ENCODE assay signal across 9 mouse cellular contexts in genomic region chr11:107102465-107103223, GRCm38 (mm10). TPM values are rescaled to one million over a fixed set of nuclear protein-coding genes. Genes with fewer than 3 reads are reported as not detected.
DNase-seq lines count a peak whose midpoint lies in the region; ATAC-seq and TF ChIP-seq lines count a peak whose summit lies in the region.
"Had no signal": no experiment of that assay in that cellular context is flagged by ENCODE, and none has a peak within 500 bp of the region (broad histone marks: within the 10 kb centered on the region; RNA-seq: fewer than 3 reads in every experiment).

No protein-coding gene starts in this region.

- 60% methylated on average over 11 of the region's 11 CpGs for WGBS in stomach, postnatal 0 days
- WGBS in hindbrain, embryonic 16.5 days: 81% methylated on average over 11 of the region's 11 CpGs
- 90% methylated on average over 11 of the region's 11 CpGs for WGBS in hindbrain, embryonic 11.5 days

- no peak overlapping the region; the same call in 1 of the 2 replicates for H3K4me3 ChIP-seq in layer of hippocampus, adult 2 months
- no peak overlapping the region for H3K4me3 ChIP-seq in stomach, postnatal 0 days (ENCODE audit: low read depth, low read length)
- H3K4me3 ChIP-seq in hindbrain, embryonic 16.5 days (ENCODE audit: low read length): no peak overlapping the region
- H3K4me3 ChIP-seq in hindbrain, embryonic 11.5 days (ENCODE audit: low read depth, low read length): no peak overlapping the region
- H3K4me3 ChIP-seq: heart, adult 2 months had no signal

- intact Hi-C loops in gastrocnemius, postnatal 36 days (cut with DNase I): no loop called here

- 0 out of 2 replicates have a peak, but pooled peaks have one; percentile 7 for ATAC-seq in stomach, postnatal 0 days (ENCODE audit: low FRiP score, low TSS enrichment)
- no peak for ATAC-seq in hindbrain, embryonic 16.5 days
- ATAC-seq in hindbrain, embryonic 11.5 days (ENCODE audit: low FRiP score): no peak

- no peak overlapping the region for H3K27ac ChIP-seq in layer of hippocampus, adult 2 months
- peak overlapping the region; percentile 82 for H3K27ac ChIP-seq in stomach, postnatal 0 days (replicated peaks)
- H3K27ac ChIP-seq in hindbrain, embryonic 16.5 days (ENCODE audit: low read depth, low read length): no peak overlapping the region
- H3K27ac ChIP-seq in hindbrain, embryonic 11.5 days (ENCODE audit: low read depth, low read length): no peak overlapping the region
- H3K27ac ChIP-seq: heart, adult 2 months had no signal

- peak overlapping the region; percentile 27; the same call in 1 of the 2 replicates for H3K9ac ChIP-seq in stomach, postnatal 0 days (ENCODE audit: low read length)
- no peak overlapping the region for H3K9ac ChIP-seq in hindbrain, embryonic 16.5 days (ENCODE audit: low read depth, low read length)
- no peak overlapping the region for H3K9ac ChIP-seq in hindbrain, embryonic 11.5 days (ENCODE audit: low read depth, low read length)

- H3K4me1 ChIP-seq in stomach, postnatal 0 days (replicated peaks; ENCODE audit: control insufficient read depth, insufficient read depth): 0 out of 2 replicates have a peak, but pooled peaks cover 4% of the 10 kb centered on the region
- H3K4me1 ChIP-seq in hindbrain, embryonic 16.5 days (ENCODE audit: control insufficient read depth, insufficient read depth, low read depth, low read length): peaks cover 15% of the 10 kb centered on the region
- no peaks in the 10 kb centered on the region for H3K4me1 ChIP-seq in hindbrain, embryonic 11.5 days (replicated peaks; ENCODE audit: control insufficient read depth, insufficient read depth, low read length)

- H3K27me3 ChIP-seq in stomach, postnatal 0 days (ENCODE audit: control insufficient read depth, insufficient read depth, low read length): no peaks in the 10 kb centered on the region
- no peaks in the 10 kb centered on the region for H3K27me3 ChIP-seq in hindbrain, embryonic 16.5 days (replicated peaks; ENCODE audit: control insufficient read depth, insufficient read depth, low read length)
- H3K27me3 ChIP-seq in hindbrain, embryonic 11.5 days (ENCODE audit: control insufficient read depth, insufficient read depth, low read length): no peaks in the 10 kb centered on the region

- no peak overlapping the region for H3K4me2 ChIP-seq in stomach, postnatal 0 days (replicated peaks; ENCODE audit: low read depth)
- no peak overlapping the region for H3K4me2 ChIP-seq in hindbrain, embryonic 16.5 days (ENCODE audit: low read length)
- H3K4me2 ChIP-seq in hindbrain, embryonic 11.5 days (replicated peaks; ENCODE audit: low read depth, low read length): no peak overlapping the region

- DNase-seq in layer of hippocampus, adult 2 months (ENCODE audit: low spot score in 2 of 2): peak; percentile 27 to 43
- no peak for DNase-seq in layer of hippocampus, postnatal 14 days (ENCODE audit: low spot score in 2 of 2)
- DNase-seq in frontal cortex, postnatal 36 days (ENCODE audit: low spot score in 2 of 2): peak; percentile 21 to 64
- DNase-seq in lung, postnatal 36 days: peak; percentile 63
- no peak for DNase-seq in stomach, postnatal 0 days (ENCODE audit: low spot score)
- DNase-seq in hindbrain, embryonic 11.5 days (ENCODE audit: low spot score): no peak
- no peak for DNase-seq in gastrocnemius, postnatal 36 days

- TF ChIP-seq CTCF in layer of hippocampus, adult 2 months (conservative IDR thresholded peaks at IDR 0.05): no peak
- TF ChIP-seq CTCF in stomach, postnatal 0 days (IDR thresholded peaks at IDR 0.05; ENCODE audit: low read depth): no peak

- no peak for TF ChIP-seq EP300 in stomach, postnatal 0 days (optimal IDR thresholded peaks at IDR 0.05)

- no peaks in the 10 kb centered on the region; the same call in 1 of the 2 replicates for H3K36me3 ChIP-seq in stomach, postnatal 0 days (ENCODE audit: control insufficient read depth, insufficient read depth, low read length)
- H3K36me3 ChIP-seq in hindbrain, embryonic 16.5 days (ENCODE audit: control insufficient read depth, insufficient read depth, low read length): peaks cover 7% of the 10 kb centered on the region
- peaks cover 4% of the 10 kb centered on the region; the same call in 1 of the 2 replicates for H3K36me3 ChIP-seq in hindbrain, embryonic 11.5 days (ENCODE audit: control insufficient read depth, insufficient read depth, low read length)

- no peaks in the 10 kb centered on the region for H3K9me3 ChIP-seq in stomach, postnatal 0 days (ENCODE audit: control insufficient read depth, low read length)
- no peaks in the 10 kb centered on the region for H3K9me3 ChIP-seq in hindbrain, embryonic 16.5 days (ENCODE audit: control insufficient read depth, low read length)
- no peaks in the 10 kb centered on the region for H3K9me3 ChIP-seq in hindbrain, embryonic 11.5 days (ENCODE audit: control insufficient read depth, low read length)

RNA-seq across cellular contexts. Expression of gene Bptf, which starts 29.3 kb away (rescaled TPM):
- 10 to 100 TPM; 69.3 to 76.2 TPM for total RNA-seq in layer of hippocampus, adult 2 months (2021)
- total RNA-seq in layer of hippocampus, postnatal 14 days (2021): 10 to 100 TPM; 62.7 to 68.0 TPM
- polyA plus RNA-seq in stomach, postnatal 0 days (2015; fragmentation: Nextera tagmentation; extraction: Ambion mirVana): 11.8 and 13.8 TPM in 2 replicates
- polyA plus RNA-seq in hindbrain, embryonic 16.5 days (2015; fragmentation: Nextera tagmentation; extraction: Ambion mirVana): 23.9 and 26.1 TPM in 2 replicates
- 40.8 and 55.1 TPM in 2 replicates for polyA plus RNA-seq in hindbrain, embryonic 11.5 days (2014; fragmentation: Nextera tagmentation; extraction: Ambion mirVana)
- total RNA-seq in gastrocnemius, postnatal 36 days (2021): 10 to 100 TPM; 15.9 to 18.0 TPM

Comparison
In these comparisons a context has a peak if more than half of its experiments do, and no peak if none do; other contexts are left out.
1. DNase-seq: peak in layer of hippocampus, adult 2 months (2 of 2), frontal cortex, postnatal 36 days (2 of 2) and lung, postnatal 36 days (single experiment); none in layer of hippocampus, postnatal 14 days (0 of 2), stomach, postnatal 0 days (single experiment), hindbrain, embryonic 11.5 days (single experiment) and gastrocnemius, postnatal 36 days (0 of 2).